Mouse (Mus musculus) cerebellum, adult 11-12 months (tissue): ENCODE measurements around the gene Olfr469.
"Not testable (repeated sequence)": the region's sequence is repeated elsewhere in the genome, so short reads cannot be mapped to it uniquely, and the experiment has no call there.

ENCODE experiments used
- DNase-seq: peaks from one replicate; pipeline ENCODE4 v3.0.0; 2022

The Olfr469 gene

DNA sequence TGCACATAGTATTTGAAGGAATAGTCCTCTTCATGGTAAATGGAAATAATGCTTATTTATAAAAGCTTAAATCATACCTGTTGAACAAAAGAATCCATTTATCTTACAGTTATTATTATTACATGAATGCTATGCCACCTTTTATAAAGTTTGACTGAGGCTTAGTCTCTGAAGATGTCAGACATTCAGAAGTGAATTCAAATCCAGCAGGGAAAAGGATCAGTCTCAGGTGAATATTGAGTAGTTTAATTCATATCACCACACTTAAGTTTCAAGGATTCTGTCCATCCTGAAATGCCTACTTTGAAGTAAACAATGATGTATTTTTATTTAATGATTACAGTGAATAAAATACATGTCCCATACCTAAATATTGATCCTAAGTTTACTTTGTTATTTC is at the start of gene Olfr469:
Gene Olfr469, minus strand, starts transcription at position 101 of the 400 bp plus-strand sequence.
- not testable (repeated sequence) for DNase-seq

DNA sequence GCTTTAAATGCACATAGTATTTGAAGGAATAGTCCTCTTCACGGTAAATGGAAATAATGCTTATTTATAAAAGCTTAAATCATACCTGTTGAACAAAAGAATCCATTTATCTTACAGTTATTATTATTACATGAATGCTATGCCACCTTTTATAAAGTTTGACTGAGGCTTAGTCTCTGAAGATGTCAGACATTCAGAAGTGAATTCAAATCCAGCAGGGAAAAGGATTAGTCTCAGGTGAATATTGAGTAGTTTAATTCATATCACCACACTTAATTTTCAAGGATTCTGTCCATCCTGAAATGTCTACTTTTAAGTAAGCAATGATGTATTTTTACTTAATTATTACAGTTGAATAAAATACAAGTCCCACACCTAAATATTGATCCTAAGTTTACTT is 22.0 kb upstream of the Olfr469 start, which contains the start of gene Olfr470:
Gene Olfr470, minus strand, starts transcription at position 101 of the 400 bp plus-strand sequence.
- DNase-seq, result not testable (repeated sequence)

DNA sequence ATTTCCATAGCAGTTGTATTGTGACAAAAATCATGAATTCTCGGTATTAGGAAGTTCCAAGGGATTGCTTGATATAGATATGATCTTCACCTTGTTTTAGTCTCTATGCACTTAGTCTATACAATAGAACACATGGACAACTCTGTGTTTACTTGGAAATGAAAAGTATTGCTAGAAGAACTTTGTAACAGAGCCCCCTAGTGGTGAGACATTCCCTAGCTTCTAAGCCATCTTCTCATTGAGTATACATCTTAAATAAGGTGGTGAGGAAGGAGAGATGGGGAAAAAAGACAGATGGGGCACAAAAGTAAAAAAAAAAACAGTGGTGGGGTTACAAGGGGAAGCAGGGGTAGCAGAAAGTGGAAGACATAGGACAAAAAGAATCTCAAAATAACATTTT is 16.4 kb upstream of the Olfr469 start:
- DNase-seq, result no peak

DNA sequence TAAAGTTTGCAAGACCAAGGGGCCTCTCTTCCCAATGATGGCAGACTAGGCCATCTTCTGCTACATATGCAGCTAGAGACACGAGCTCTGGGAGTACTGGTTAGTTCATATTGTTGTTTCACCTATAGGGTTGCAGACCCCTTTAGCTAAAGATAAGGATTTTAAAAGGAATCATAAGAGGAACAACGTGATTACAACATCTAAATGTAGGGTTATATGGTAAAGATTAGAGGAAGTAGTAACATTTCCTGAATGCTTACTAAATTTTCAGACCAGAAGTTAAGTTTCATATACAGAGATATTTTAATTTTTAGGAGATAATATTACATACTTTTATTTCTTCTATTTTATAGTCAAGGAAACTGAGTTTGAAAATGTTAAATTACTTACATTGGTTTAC is 1.5 kb downstream of the Olfr469 start:
- DNase-seq, result not testable (repeated sequence)

GRCm38 (mm10) chr7:107819442-107819841 is 5.9 kb downstream of the Olfr469 start:
- DNase-seq, result no peak

DNA sequence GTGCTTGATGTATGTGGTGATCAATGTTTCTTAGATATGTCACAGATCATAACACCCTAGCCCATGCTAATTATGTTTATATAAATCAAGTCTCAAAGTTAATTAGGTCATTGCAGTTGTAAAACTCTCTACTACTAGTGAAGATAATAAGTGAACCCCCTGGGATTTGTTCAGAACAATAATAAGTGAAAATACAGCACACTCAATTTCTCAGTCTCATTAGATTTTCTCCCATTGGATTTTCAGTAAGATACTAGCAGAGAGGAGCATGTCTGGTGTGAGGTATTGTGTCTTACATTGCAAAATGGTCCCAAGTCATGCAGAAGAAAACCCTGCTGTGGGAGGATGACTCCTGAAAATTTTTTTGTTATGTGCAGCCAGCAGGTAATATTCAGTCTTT is 13.4 kb downstream of the Olfr469 start, which contains the start of gene Olfr467:
Gene Olfr467, plus strand, starts transcription at position 301 of the 400 bp plus-strand sequence.
- no peak for DNase-seq

GRCm38 (mm10) chr7:107802138-107802537 is 23.2 kb downstream of the Olfr469 start:
- no peak for DNase-seq

- no peak for DNase-seq
Measured at GRCm38 (mm10) chr7:107801108-107801507, 24.2 kb downstream of the Olfr469 start, which contains the start of gene Ovch2. Gene Ovch2, minus strand, starts transcription at chr7:107801208.

GRCm38 (mm10) chr7:107796500-107796899 is 28.8 kb downstream of the Olfr469 start:
- no peak for DNase-seq

DNA sequence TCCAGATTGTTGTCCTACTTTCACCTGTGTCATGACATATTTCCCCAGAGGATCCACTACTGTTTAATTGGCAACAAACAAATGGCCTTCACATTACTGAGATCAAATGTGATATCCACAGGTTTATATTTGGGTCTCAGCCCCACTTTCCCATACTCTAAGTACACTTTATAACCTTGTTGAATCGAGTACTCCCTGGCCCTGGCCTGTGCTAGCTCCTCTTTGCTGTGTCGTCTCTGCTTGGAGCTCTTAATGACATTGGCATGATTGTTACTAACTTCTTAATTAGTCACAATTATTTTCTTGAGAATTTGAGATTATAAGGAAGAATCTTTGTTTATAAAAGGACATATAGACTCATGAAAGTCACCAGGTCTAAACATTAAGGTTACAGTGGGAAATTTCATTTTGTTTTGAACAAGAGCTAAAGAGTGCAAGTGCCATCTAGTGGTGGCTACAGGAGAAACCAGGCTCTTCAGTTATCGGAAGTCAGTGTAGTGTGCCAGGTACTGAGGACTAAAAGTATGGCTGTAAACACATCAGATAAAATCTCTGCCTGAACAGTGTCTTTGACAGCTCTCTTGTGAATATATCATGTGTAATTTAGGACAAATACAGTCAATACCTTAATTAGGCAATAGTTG is 37.2 kb downstream of the Olfr469 start:
- DNase-seq, result no peak

DNA sequence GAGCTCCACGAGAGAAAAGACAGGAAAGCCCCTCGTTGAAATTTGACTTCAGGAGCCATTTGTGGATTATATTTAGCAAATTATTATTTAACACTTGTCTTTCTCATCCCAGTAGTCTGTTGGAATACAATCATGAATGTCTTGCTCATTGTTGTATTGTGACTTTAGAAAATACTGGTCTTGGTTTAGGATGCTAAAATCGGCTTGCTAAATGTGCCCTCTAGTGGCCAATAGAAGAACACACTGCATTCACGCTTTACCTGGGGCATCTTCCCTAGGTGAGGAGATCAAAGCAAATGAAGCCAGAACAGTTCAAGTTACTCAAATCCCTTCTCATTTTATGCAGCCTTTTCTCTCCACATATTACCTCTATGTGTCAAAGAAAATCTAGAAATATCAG is 45.7 kb downstream of the Olfr469 start:
- no peak for DNase-seq

DNA sequence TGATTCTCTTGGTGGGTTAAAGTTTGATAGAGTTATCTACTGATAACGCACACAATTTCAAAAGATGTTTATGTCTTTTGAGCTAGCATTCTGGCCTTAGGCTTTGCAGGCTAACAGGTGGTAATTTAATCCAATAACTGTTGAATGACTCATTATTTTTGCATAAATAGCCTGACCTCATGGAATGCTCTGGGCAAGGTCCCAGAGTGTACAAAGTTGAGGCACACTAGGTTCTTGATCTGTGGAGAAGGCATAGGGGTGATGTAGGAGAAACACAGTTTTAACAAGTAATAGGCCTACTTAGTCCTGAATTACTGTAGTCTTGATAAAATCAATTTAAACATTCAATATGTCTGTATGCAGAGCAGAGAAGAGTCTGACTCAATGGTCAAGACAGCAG is 47.1 kb downstream of the Olfr469 start:
- DNase-seq, result no peak

DNA sequence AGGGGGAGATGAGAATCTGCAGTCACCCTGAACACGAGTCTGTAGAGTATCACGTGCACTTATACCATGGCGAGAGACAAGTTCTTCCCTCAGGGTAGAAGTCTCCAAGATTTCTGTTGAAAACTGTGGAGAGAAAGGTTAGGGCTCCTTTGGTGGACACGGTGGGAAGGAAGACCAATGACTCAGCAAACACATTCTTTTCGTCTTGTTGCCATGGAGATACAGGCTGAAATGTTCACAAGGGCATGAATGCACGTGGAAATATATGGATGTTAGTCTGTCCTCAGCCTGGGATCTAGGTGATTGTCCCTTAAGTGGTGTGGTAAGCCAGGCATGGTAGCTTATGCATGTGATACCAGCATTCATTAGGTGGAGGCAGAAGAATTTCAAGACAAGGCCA is 54.5 kb downstream of the Olfr469 start:
- DNase-seq, result no peak
